Mouse (Mus musculus) small intestine, adult 2 months (tissue): Measurements from ENCODE around the gene Gm853. TPM values are rescaled to one million over a fixed set of nuclear protein-coding genes. Genes with fewer than 3 reads are reported as not detected.
A peak's percentile ranks its signal among the peaks of the same experiment; 100 is the strongest.

Source experiments
- H3K27ac ChIP-seq: fragments of 200-500 bp; 2 replicates; pipeline ENCODE4 v1.5.1; 2012; ENCODE audit warnings: low read depth, low read length, control low read depth, inconsistent platforms; ENCODE audit not compliant: insufficient read depth
- H3K27me3 ChIP-seq: fragments of 200-500 bp; 2 replicates; pipeline ENCODE4 v1.6.1; 2012; ENCODE audit warnings: mild to moderate bottlenecking, moderate library complexity, low read length, inconsistent platforms; ENCODE audit not compliant: control insufficient read depth, insufficient read depth
- H3K36me3 ChIP-seq: fragments of 200-500 bp; 2 replicates; pipeline ENCODE4 v1.6.1; 2012; ENCODE audit warnings: mild to moderate bottlenecking, low read length, control low read depth, inconsistent platforms; ENCODE audit not compliant: control insufficient read depth, insufficient read depth
- H3K4me1 ChIP-seq: fragments of 200-500 bp; 2 replicates; pipeline ENCODE4 v1.6.1; 2012; ENCODE audit warnings: low read length, inconsistent platforms, mixed read lengths; ENCODE audit not compliant: control insufficient read depth, insufficient read depth, insufficient read length
- H3K4me3 ChIP-seq: fragments of 200-500 bp; 2 replicates; pipeline ENCODE4 v1.5.1; 2012; ENCODE audit warnings: low read depth, mild to moderate bottlenecking, control low read depth, inconsistent platforms, low read length, moderate library complexity
- CTCF ChIP-seq: fragments of 200-500 bp; IDR thresholded peaks from 2 replicates; pipeline ENCODE4 v1.5.1; 2012; ENCODE audit warnings: low read depth, mild to moderate bottlenecking, control low read depth, inconsistent platforms, low read length, moderate library complexity, mixed read lengths; ENCODE audit not compliant: insufficient replicate concordance, insufficient read length; ENCODE audit errors: extremely low read depth
- POLR2A ChIP-seq: fragments of 200-500 bp; IDR thresholded peaks from 2 replicates; pipeline ENCODE4 v1.6.1; 2012; ENCODE audit warnings: low read depth, mild to moderate bottlenecking, control low read depth, inconsistent platforms, low read length, moderate library complexity
- WGBS: fragments of 180-500 bp; shearing (Covaris S2); methylation state at CpG from one replicate; pipeline ENCODE4 v1.1.7; 2018; 5-methylcytosine and 5-hydroxymethylcytosine counted together
- polyA plus RNA-seq: library from polyadenylated mRNA; depleted of rRNA; stranded (reverse); fragments of >200 nt; gene quantifications from 2 replicates; pipeline ENCODE4 v1.2.3, GENCODE M21; 2012

Gene Gm853
- polyA plus RNA-seq, 1 experiment: not detected

DNA sequence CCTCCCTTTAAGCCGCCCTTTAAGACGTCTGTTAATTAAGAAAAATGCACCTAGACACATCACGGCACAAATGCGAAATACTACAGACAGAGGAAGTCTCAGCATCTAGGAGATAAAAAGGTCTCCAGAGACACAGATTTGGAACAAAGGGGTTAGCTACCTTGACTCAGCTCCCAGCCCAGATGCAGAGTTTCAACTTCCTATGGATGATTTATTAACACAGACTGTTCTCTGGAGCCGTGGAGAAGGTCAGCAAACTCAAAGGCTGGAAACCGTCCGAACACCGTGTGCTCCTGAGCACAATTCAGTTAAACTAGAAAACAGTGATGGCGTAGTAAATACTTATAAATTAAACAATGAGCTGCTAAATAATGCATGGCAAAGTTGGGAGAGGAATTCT lies 29.9 kb downstream of the Gm853 start:
- H3K4me3 ChIP-seq: no peak overlapping the region
- no peak overlapping the region for H3K27ac ChIP-seq
- no peak for TF ChIP-seq CTCF
- no peak for TF ChIP-seq POLR2A
- no peaks in the 10 kb centered on the region for H3K4me1 ChIP-seq
- WGBS: 42% methylated on average over 9 of the region's 9 CpGs
- no peaks in the 10 kb centered on the region for H3K36me3 ChIP-seq
- H3K27me3 ChIP-seq: no peaks in the 10 kb centered on the region; the same call in 1 of the 2 replicates

DNA sequence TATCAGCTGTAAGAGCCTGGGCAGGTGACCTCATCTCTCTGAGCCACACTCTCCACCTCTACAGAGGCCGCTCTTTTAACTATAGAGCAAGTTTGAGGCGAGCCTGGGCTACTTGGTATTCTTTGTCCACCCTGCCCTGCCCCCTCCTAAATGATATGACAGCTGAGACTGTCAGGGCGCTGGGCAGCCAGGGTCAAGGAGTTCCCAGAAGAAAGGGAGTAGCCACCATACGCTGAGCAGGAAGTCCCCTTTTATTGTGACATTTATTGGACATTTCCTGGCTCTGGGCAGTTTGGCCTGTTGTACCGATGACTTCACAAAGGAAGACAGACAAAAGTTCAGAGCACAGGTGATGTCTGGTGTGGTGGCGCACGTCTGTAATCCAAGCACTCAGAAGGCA lies 32.6 kb downstream of the Gm853 start:
- TF ChIP-seq CTCF (no peak), POLR2A (no peak)
- 58% methylated on average over 7 of the region's 7 CpGs for WGBS
- Histone ChIP-seq H3K36me3 (no peaks in the 10 kb centered on the region), H3K4me3 (no peak overlapping the region), H3K27me3 (no peaks in the 10 kb centered on the region; the same call in 1 of the 2 replicates), H3K4me1 (no peaks in the 10 kb centered on the region), H3K27ac (no peak overlapping the region)

DNA sequence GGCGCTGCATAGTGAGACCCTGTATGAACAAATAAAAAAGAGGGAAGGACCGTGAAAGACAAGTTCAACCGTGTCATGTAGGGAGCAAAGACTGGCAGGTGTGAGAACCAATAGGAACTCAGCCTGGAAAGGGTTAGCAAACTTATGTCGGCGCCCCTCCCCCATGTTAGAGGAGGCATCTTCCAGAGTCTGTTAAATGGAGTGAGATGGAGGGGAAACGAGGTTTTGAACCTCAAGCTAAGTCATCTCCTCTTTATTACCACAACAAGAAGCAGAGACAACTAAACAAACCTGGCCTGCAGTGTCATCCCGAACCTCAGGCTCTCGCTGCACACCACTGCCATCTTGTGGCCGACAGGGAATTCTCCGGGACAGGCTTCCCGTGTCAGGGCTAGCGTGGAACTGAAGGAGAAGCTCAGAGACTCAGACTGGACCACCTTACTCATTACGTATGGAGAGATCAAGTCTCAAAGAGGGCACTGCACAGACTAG lies 33.3 kb downstream of the Gm853 start:
- H3K27ac ChIP-seq: no peak overlapping the region
- TF ChIP-seq CTCF (peak; percentile 98), POLR2A (no peak)
- H3K27me3 ChIP-seq: no peaks in the 10 kb centered on the region; the same call in 1 of the 2 replicates
- H3K4me1 ChIP-seq: no peaks in the 10 kb centered on the region
- no peaks in the 10 kb centered on the region for H3K36me3 ChIP-seq
- 2% methylated on average over 13 of the region's 13 CpGs for WGBS
- no peak overlapping the region for H3K4me3 ChIP-seq

DNA sequence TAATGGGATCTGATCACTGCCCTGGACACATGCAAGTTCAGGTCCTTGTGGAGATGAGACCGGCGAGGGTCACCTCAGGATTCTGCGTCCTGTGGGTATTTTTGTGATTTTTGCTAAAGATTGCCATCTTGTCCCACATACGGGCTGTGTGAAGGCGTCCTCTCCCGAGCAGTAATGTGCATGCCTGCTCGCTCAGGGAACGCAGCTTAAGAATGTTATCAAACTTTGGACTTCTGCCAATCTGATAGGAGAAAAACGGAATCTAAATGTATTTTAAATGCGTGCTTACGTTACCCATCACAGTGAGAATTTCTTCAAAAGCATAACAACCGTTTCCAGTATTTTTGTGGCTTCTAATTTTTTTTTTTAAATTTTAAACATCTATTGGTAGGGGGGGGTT lies 35.3 kb downstream of the Gm853 start:
- TF ChIP-seq POLR2A (no peak), CTCF (no peak)
- whole genome bisulfite sequencing: 22% methylated on average over 12 of the region's 12 CpGs
- H3K27ac ChIP-seq: no peak overlapping the region
- no peak overlapping the region for H3K4me3 ChIP-seq
- H3K27me3 ChIP-seq: no peaks in the 10 kb centered on the region; the same call in 1 of the 2 replicates
- H3K4me1 ChIP-seq: no peaks in the 10 kb centered on the region
- no peaks in the 10 kb centered on the region for H3K36me3 ChIP-seq

DNA sequence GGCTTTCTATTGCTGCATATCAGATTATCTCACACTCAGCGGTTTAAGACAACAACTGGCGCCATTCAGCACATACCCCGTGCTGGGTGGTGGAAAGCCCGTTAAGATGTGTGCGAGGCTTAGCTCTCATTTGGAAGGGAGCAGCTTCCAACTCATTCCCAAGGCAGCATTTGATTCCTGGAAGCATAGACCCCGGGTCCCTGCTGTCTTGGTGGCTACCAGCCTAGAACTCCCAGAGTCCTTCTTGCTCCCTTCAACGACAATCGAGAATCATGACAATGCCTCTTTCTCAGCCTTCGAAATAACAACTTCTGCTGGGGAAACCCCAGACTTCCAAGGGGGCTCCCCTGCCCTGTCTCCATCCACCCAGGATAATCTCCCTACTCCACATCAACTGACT lies 35.8 kb downstream of the Gm853 start:
- Histone ChIP-seq H3K27ac (no peak overlapping the region), H3K36me3 (no peaks in the 10 kb centered on the region), H3K27me3 (no peaks in the 10 kb centered on the region; the same call in 1 of the 2 replicates), H3K4me3 (no peak overlapping the region), H3K4me1 (no peaks in the 10 kb centered on the region)
- TF ChIP-seq POLR2A: no peak
- no peak for TF ChIP-seq CTCF
- 81% methylated on average over 9 of the region's 9 CpGs for WGBS

DNA sequence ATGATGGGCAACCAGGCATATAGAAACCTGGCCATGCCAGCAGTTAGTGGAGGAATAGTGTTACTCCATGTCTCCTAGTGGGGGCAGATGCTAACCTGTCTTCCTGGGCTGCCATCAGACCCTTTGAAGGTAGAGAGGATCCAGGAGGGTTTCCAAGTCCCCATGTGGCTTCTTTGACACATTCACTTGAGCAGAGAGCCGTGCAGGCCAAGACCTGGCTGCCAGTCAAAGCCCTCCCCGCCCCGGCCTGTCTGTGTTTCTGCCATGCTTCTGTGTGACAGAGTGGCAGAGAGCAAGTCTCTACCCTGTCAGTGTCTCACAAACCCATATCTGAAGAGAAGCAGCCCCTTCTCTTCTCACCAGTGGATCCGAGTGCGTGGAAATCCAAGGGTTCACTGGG lies 38.3 kb downstream of the Gm853 start:
- TF ChIP-seq CTCF: no peak
- no peak for TF ChIP-seq POLR2A
- WGBS: 94% methylated on average over 5 of the region's 5 CpGs
- H3K36me3 ChIP-seq: no peaks in the 10 kb centered on the region
- peaks cover 6% of the 10 kb centered on the region; the same call in 1 of the 2 replicates for H3K4me1 ChIP-seq
- no peak overlapping the region for H3K4me3 ChIP-seq
- H3K27ac ChIP-seq: no peak overlapping the region
- no peaks in the 10 kb centered on the region for H3K27me3 ChIP-seq

DNA sequence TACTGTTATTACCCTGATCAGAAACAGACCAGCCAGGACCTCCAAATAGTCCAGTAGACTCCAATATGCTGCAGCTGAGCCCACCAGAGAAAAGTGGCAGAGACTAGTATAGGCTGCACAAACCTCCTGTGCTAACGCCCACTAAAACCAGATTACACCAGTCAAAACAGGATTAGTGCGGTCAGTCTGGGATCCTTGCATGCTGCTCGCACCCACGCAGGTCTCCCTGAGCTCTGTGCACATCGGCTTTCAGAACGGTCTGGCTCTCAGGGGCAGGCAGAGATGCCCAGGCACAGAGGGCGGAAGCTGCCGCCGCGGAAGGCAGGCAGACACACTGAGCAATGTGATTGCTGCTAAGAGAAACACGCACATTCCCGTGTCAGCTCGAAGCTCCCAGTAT lies 39.2 kb downstream of the Gm853 start:
- TF ChIP-seq POLR2A (no peak), CTCF (no peak)
- WGBS: 90% methylated on average over 13 of the region's 13 CpGs
- H3K4me3 ChIP-seq: no peak overlapping the region
- no peak overlapping the region for H3K27ac ChIP-seq
- no peaks in the 10 kb centered on the region for H3K36me3 ChIP-seq
- no peaks in the 10 kb centered on the region for H3K27me3 ChIP-seq
- H3K4me1 ChIP-seq: peaks cover 6% of the 10 kb centered on the region; the same call in 1 of the 2 replicates

DNA sequence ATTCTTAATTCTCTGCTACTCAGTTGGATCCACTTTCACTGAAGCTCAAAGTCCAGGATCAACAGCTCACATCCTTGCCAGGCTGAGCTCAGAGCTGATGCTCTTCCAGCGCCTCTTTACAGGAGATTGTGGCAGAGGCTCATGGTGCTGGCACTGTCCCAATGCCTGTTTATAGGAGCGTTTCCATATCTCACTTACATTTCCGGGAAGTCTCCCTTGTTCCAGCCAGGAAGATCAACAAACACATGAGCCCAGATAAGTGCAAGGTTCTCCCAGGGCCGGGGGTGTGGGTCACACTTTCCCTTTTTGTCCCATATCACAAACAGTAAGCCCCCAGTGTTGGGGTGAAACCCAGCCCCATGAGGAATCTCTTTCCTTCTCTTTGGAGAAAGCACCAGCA lies 40.3 kb downstream of the Gm853 start:
- Histone ChIP-seq H3K4me3 (no peak overlapping the region), H3K27me3 (no peaks in the 10 kb centered on the region), H3K27ac (no peak overlapping the region), H3K36me3 (no peaks in the 10 kb centered on the region), H3K4me1 (peaks cover 9% of the 10 kb centered on the region; the same call in 1 of the 2 replicates)
- TF ChIP-seq CTCF (no peak), POLR2A (no peak)
- 17% methylated on average over 4 of the region's 4 CpGs for WGBS
